Mouse (Mus musculus) MEL (cell line): Measurements from ENCODE around the gene Dnah17. TPM values are rescaled to one million over a fixed set of nuclear protein-coding genes. Genes with fewer than 3 reads are reported as not detected.

Source experiments
- DNase-seq: peaks from one replicate; pipeline ENCODE4 v3.0.0; 2011; ENCODE audit warnings: low read depth, low spot score
- H3K27ac ChIP-seq: 2 replicates; pipeline ENCODE4 v1.5.1; 2012; ENCODE audit warnings: low read depth, mild to moderate bottlenecking, control low read depth, low read length, moderate library complexity; ENCODE audit not compliant: control insufficient read depth
- H3K27me3 ChIP-seq, 2 experiments: fragments of 150-350 bp in 1 of 2; sonication (generic) in 1 of 2; 2 replicates each; pipeline ENCODE4 v1.6.1; 2012; ENCODE audit warnings: low read length in 2 of 2, mild to moderate bottlenecking in 2 of 2, improper control_type of control experiment in 1 of 2, moderate library complexity in 1 of 2; ENCODE audit not compliant: insufficient read depth in 2 of 2, control insufficient read depth in 1 of 2
- H3K36me3 ChIP-seq, 2 experiments: 2 replicates each; pipeline ENCODE4 v1.6.1; 2012 to 2014; ENCODE audit warnings: low read length in 2 of 2, improper control_type of control experiment in 1 of 2, inconsistent platforms in 1 of 2, mild to moderate bottlenecking in 1 of 2; ENCODE audit not compliant: insufficient read depth in 2 of 2, control insufficient read depth in 1 of 2
- H3K4me1 ChIP-seq, 2 experiments: fragments of 150-350 bp in 1 of 2; sonication (generic) in 1 of 2; 2 replicates each; pipeline ENCODE4 v1.6.1; 2012; ENCODE audit warnings: low read length in 2 of 2, improper control_type of control experiment in 1 of 2, mild to moderate bottlenecking in 1 of 2; ENCODE audit not compliant: insufficient read depth in 2 of 2, control insufficient read depth in 1 of 2
- H3K4me3 ChIP-seq, 2 experiments: fragments of 150-350 bp in 1 of 2; sonication (generic) in 1 of 2; 2 replicates each; pipeline ENCODE4 v1.5.1; 2012; ENCODE audit warnings: low read depth in 2 of 2, low read length in 2 of 2, mild to moderate bottlenecking in 2 of 2, moderate library complexity in 2 of 2, control low read depth in 1 of 2, improper control_type of control experiment in 1 of 2; ENCODE audit not compliant: control insufficient read depth in 1 of 2, insufficient read depth in 1 of 2
- H3K79me2 ChIP-seq: 2 replicates; pipeline ENCODE4 v1.6.1; 2012; ENCODE audit warnings: mild to moderate bottlenecking, low read length, moderate library complexity; ENCODE audit not compliant: control insufficient read depth, poor library complexity, insufficient read depth
- H3K9ac ChIP-seq: 2 replicates; pipeline ENCODE4 v1.6.1; 2012; ENCODE audit warnings: low read depth, mild to moderate bottlenecking, control low read depth, low read length, moderate library complexity; ENCODE audit not compliant: control insufficient read depth, poor library complexity, severe bottlenecking
- H3K9me3 ChIP-seq: fragments of 150-350 bp; sonication (generic); replicated peaks from 2 replicates; pipeline ENCODE4 v1.6.1; 2012; ENCODE audit warnings: mild to moderate bottlenecking, low read length, improper control_type of control experiment, moderate library complexity; ENCODE audit not compliant: insufficient read depth
- BHLHE40 ChIP-seq: IDR thresholded peaks from 2 replicates; pipeline ENCODE4 v1.6.1; 2012; ENCODE audit warnings: low read depth, mild to moderate bottlenecking, inconsistent platforms, low read length, improper control_type of control experiment, borderline replicate concordance
- ELF1 ChIP-seq: IDR thresholded peaks from 2 replicates; pipeline ENCODE4 v1.6.1; 2014; ENCODE audit warnings: low read depth, mild to moderate bottlenecking, inconsistent platforms, low read length, improper control_type of control experiment, moderate library complexity
- GABPA ChIP-seq: IDR thresholded peaks from 2 replicates; pipeline ENCODE4 v1.6.1; 2012; ENCODE audit warnings: low read depth, mild to moderate bottlenecking, inconsistent platforms, low read length, improper control_type of control experiment, moderate library complexity
- GATA1 ChIP-seq: IDR thresholded peaks from 2 replicates; pipeline ENCODE4 v1.6.1; 2011; ENCODE audit warnings: low read depth, low read length, improper control_type of control experiment
- KAT2A ChIP-seq: conservative IDR thresholded peaks from 2 replicates; pipeline ENCODE4 v1.6.1; 2012; ENCODE audit warnings: low read depth, low read length, improper control_type of control experiment, inconsistent platforms
- MAFK ChIP-seq: IDR thresholded peaks from 2 replicates; pipeline ENCODE4 v1.6.1; 2011; ENCODE audit warnings: low read depth, mild to moderate bottlenecking, low read length, improper control_type of control experiment, borderline replicate concordance
- MAZ ChIP-seq: IDR thresholded peaks from 2 replicates; pipeline ENCODE4 v1.6.1; 2012; ENCODE audit warnings: low read depth, mild to moderate bottlenecking, inconsistent platforms, low read length, improper control_type of control experiment
- MEF2A ChIP-seq: IDR thresholded peaks from 2 replicates; pipeline ENCODE4 v1.6.1; 2014; ENCODE audit warnings: low read depth, mild to moderate bottlenecking, inconsistent platforms, low read length, improper control_type of control experiment; ENCODE audit not compliant: poor library complexity, insufficient replicate concordance, severe bottlenecking; ENCODE audit errors: extremely low read depth
- MYB ChIP-seq: IDR thresholded peaks from 2 replicates; pipeline ENCODE4 v1.6.1; 2011; ENCODE audit warnings: mild to moderate bottlenecking, low read depth, low read length, improper control_type of control experiment
- POLR2AphosphoS5 ChIP-seq: IDR thresholded peaks from 2 replicates; pipeline ENCODE4 v1.6.1; 2012; ENCODE audit warnings: low read depth, borderline replicate concordance, mild to moderate bottlenecking, inconsistent platforms, low read length, moderate library complexity, mixed read lengths
- RAD21 ChIP-seq: IDR thresholded peaks from 2 replicates; pipeline ENCODE4 v1.6.1; 2011; ENCODE audit warnings: mild to moderate bottlenecking, low read depth, low read length, improper control_type of control experiment
- SIN3A ChIP-seq: IDR thresholded peaks from 2 replicates; pipeline ENCODE4 v1.6.1; 2012; ENCODE audit warnings: low read length, improper control_type of control experiment, inconsistent platforms
- SMC3 ChIP-seq: IDR thresholded peaks from 2 replicates; pipeline ENCODE4 v1.6.1; 2011; ENCODE audit warnings: low read depth, low read length, improper control_type of control experiment
- TAL1 ChIP-seq: IDR thresholded peaks from 2 replicates; pipeline ENCODE4 v1.6.1; 2012; ENCODE audit warnings: mild to moderate bottlenecking, inconsistent platforms, low read length, moderate library complexity, mixed read lengths
- TCF12 ChIP-seq: IDR thresholded peaks from 2 replicates; pipeline ENCODE4 v1.6.1; 2014; ENCODE audit warnings: low read depth, mild to moderate bottlenecking, inconsistent platforms, low read length, improper control_type of control experiment, moderate library complexity
- UBTF ChIP-seq: IDR thresholded peaks from 2 replicates; pipeline ENCODE4 v1.6.1; 2012; ENCODE audit warnings: low read depth, mild to moderate bottlenecking, inconsistent platforms, low read length, improper control_type of control experiment, moderate library complexity, borderline replicate concordance; ENCODE audit not compliant: insufficient read depth
- USF1 ChIP-seq: IDR thresholded peaks from 2 replicates; pipeline ENCODE4 v1.6.1; 2014; ENCODE audit warnings: low read depth, mild to moderate bottlenecking, inconsistent platforms, low read length, improper control_type of control experiment, moderate library complexity
- USF2 ChIP-seq, 2 experiments: IDR thresholded peaks; 2 replicates each; pipeline ENCODE4 v1.6.1; 2011 to 2012; ENCODE audit warnings: improper control_type of control experiment in 2 of 2, low read length in 2 of 2, borderline replicate concordance in 1 of 2, inconsistent platforms in 1 of 2, low read depth in 1 of 2, mild to moderate bottlenecking in 1 of 2; ENCODE audit not compliant: insufficient read depth in 1 of 2
- polyA plus RNA-seq, 2 experiments: library from polyadenylated mRNA; stranded (reverse) in 1 of 2; unstranded in 1 of 2; fragments of >175 nt in 1 of 2; fragments of >200 nt in 1 of 2; gene quantifications; 2 replicates each; pipeline versions ENCODE4 v1.2.1 to v1.2.4; 2012; ENCODE audit warnings: low replicate concordance in 2 of 2, low read depth in 1 of 2; ENCODE audit not compliant: insufficient read length in 2 of 2, insufficient read depth in 1 of 2, missing spikeins in 1 of 2
- total RNA-seq: library from RNA; depleted of rRNA; stranded (reverse); fragments of 300-350 nt; gene quantifications from 2 replicates; pipeline ENCODE4 v1.2.3, GENCODE M21; 2012

Dnah17 gene
- total and polyA plus RNA-seq, 3 experiments: 0.04 to 0.21 TPM; not detected in 1

DNA sequence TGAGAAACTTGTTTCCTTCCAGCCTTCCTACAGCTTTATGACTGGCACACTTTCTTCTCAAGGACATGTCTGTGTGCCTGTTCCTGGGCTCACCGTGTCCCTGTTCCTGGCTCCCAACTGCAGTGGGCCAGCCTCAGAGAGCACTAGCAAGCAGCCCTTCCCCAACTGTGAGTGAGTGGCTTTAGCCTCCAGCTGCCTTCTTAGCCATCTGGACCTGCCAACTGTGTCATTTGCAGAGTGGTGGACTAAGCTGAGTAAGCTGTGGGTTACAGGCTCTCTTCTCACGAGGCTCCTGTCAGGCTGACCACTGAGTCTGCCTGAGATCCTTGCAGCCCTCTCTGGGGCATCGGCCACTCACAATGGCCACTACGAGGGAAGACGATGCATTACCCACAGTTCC lies 42.3 kb upstream of the Dnah17 start:
- H3K27me3 ChIP-seq: no peaks in the 10 kb centered on the region
- no peak overlapping the region for H3K9ac ChIP-seq
- no peak overlapping the region for H3K4me3 ChIP-seq
- no peaks in the 10 kb centered on the region for H3K79me2 ChIP-seq
- DNase-seq: no peak
- no peaks in the 10 kb centered on the region for H3K36me3 ChIP-seq
- no peaks in the 10 kb centered on the region for H3K9me3 ChIP-seq
- no peak overlapping the region for H3K27ac ChIP-seq
- TF ChIP-seq RAD21 (no peak), BHLHE40 (no peak), MAFK (no peak), MEF2A (no peak), USF2 (IDR thresholded peaks at IDR 0.05; ENCODE audit: borderline replicate concordance in 1 of 2, insufficient read depth in 1 of 2, low read depth in 1 of 2, low read length in 2 of 2) (no peak), USF1 (no peak), GATA1 (no peak), SMC3 (no peak), UBTF (no peak)
- no peaks in the 10 kb centered on the region for H3K4me1 ChIP-seq

DNA sequence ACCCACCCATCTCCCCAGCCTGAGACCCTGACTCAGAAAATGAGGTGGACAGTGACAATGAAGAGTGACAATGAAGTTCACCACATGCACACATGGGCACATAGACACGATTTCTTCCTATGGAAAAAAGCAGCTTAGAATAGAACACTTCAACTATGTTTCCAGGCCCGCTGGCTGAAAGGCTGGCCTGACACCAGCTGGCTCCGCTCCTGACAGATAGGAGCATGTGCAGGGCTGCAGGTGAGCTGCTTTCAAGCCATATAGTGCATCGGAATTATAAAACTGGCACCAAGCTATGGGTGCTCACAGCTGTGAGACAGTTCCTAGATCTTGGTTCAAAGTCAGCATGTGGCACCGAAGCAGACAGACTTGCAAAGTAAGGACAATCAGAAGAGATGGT lies 39.9 kb upstream of the Dnah17 start:
- DNase-seq: no peak
- H3K4me3 ChIP-seq: no peak overlapping the region
- no peak for TF ChIP-seq SIN3A
- no peak for TF ChIP-seq RAD21
- TF ChIP-seq SMC3: no peak
- no peak for TF ChIP-seq MYB
- no peak for TF ChIP-seq MAZ
- no peak for TF ChIP-seq MAFK
- TF ChIP-seq ELF1: no peak
- TF ChIP-seq GABPA: no peak
- TF ChIP-seq GATA1: no peak
- no peak for TF ChIP-seq BHLHE40
- no peak for TF ChIP-seq TCF12
- TF ChIP-seq TAL1: no peak
- no peak for TF ChIP-seq KAT2A
- no peak for TF ChIP-seq POLR2AphosphoS5
- no peak for TF ChIP-seq UBTF
- no peaks in the 10 kb centered on the region for H3K9me3 ChIP-seq
- no peak overlapping the region for H3K27ac ChIP-seq
- no peak overlapping the region for H3K9ac ChIP-seq
- no peaks in the 10 kb centered on the region for H3K36me3 ChIP-seq
- no peaks in the 10 kb centered on the region for H3K4me1 ChIP-seq
- H3K27me3 ChIP-seq: no peaks in the 10 kb centered on the region
- no peaks in the 10 kb centered on the region for H3K79me2 ChIP-seq
